Mouse (Mus musculus) G1E (cell line): ENCODE results near the gene Calhm4. TPM values are rescaled to one million over a fixed set of nuclear protein-coding genes. Genes with fewer than 3 reads are reported as not detected.
"Not testable (repeated sequence)": the region's sequence is repeated elsewhere in the genome, so short reads cannot be mapped to it uniquely, and the experiment has no call there.

Source experiments
- ATAC-seq: 2 replicates; pipeline ENCODE4 v1.8.0; 2016; ENCODE audit warnings: mild to moderate bottlenecking; ENCODE audit not compliant: insufficient number of reproducible peaks, poor library complexity, low FRiP score, severe bottlenecking; ENCODE audit errors: extremely low read depth
- DNase-seq: peaks from one replicate; pipeline ENCODE4 v3.0.0; 2012; ENCODE audit warnings: low spot score
- H3K27me3 ChIP-seq: 2 replicates; pipeline ENCODE4 v1.6.1; 2012; ENCODE audit warnings: mild to moderate bottlenecking, low read length, inconsistent platforms; ENCODE audit not compliant: insufficient read depth
- H3K36me3 ChIP-seq: replicated peaks from 2 replicates; pipeline ENCODE3; 2012; ENCODE audit warnings: mild to moderate bottlenecking, inconsistent platforms
- H3K4me1 ChIP-seq: 2 replicates; pipeline ENCODE4 v1.6.1; 2012; ENCODE audit warnings: low read depth, low read length, inconsistent platforms, mixed read lengths; ENCODE audit not compliant: insufficient read depth
- H3K4me3 ChIP-seq: 2 replicates; pipeline ENCODE4 v1.5.1; 2012; ENCODE audit warnings: low read depth, mild to moderate bottlenecking, inconsistent platforms, low read length, moderate library complexity, mixed read lengths
- H3K9me3 ChIP-seq: replicated peaks from 2 replicates; pipeline ENCODE4 v1.6.1; 2012; ENCODE audit warnings: inconsistent platforms
- CTCF ChIP-seq: IDR thresholded peaks from 2 replicates; pipeline ENCODE4 v1.5.1; 2012; ENCODE audit warnings: low read depth, low read length, inconsistent platforms, mixed read lengths
- GATA1 ChIP-seq: IDR thresholded peaks from 2 replicates; pipeline ENCODE4 v1.6.1; 2012; ENCODE audit warnings: borderline replicate concordance, low read length, inconsistent platforms, mixed read lengths
- GATA2 ChIP-seq: IDR thresholded peaks from 2 replicates; pipeline ENCODE4 v1.6.1; 2012; ENCODE audit warnings: low read depth, low read length, inconsistent platforms, borderline replicate concordance
- POLR2AphosphoS5 ChIP-seq: IDR thresholded peaks from 2 replicates; pipeline ENCODE4 v1.6.1; 2012; ENCODE audit warnings: low read depth, low read length, inconsistent platforms; ENCODE audit not compliant: insufficient replicate concordance
- TAL1 ChIP-seq: conservative IDR thresholded peaks from 2 replicates; pipeline ENCODE4 v1.6.1; 2012; ENCODE audit warnings: low read depth, low read length, inconsistent platforms, mixed read lengths
- polyA plus RNA-seq: library from polyadenylated mRNA; stranded (reverse); fragments of >175 nt; gene quantifications from 2 replicates; pipeline ENCODE4 v1.2.3, GENCODE M21; 2012
- total RNA-seq, 2 experiments: library from RNA; stranded (forward) in 1 of 2; stranded (reverse) in 1 of 2; fragments of 200-1000 nt in 1 of 2; fragments of >200 nt in 1 of 2; fragmentation: Nextera tagmentation in 1 of 2; gene quantifications; 2 replicates each; pipeline ENCODE4 v1.2.3; 2014 to 2017

The Calhm4 gene
- total and polyA plus RNA-seq, 3 experiments: 0.11 TPM; not detected in 2

DNA sequence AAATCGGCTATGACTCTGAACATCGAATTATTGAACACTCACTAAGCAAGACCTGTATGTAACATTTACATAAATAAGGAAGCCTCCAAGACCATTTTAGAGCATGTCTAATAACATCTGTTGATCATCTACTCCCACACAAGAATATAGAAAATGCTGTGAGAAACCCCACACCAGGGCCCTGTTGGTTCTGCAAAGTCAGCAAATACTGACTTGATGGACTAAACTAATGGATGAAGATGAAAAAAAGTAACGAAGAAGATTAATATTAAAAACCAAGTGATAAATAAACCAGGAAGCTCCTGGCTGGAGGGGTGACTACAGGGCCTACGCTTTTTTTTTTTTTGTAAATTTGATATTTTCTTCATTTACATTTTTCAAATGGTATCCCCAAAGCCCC is 31.5 kb downstream of the Calhm4 start:
- TF ChIP-seq POLR2AphosphoS5 (no peak), TAL1 (no peak), CTCF (no peak), GATA2 (no peak), GATA1 (no peak)
- no peaks in the 10 kb centered on the region for H3K27me3 ChIP-seq
- no peak for ATAC-seq
- DNase-seq: no peak
- peaks cover 53% of the 10 kb centered on the region for H3K36me3 ChIP-seq
- H3K4me1 ChIP-seq: peaks cover 11% of the 10 kb centered on the region
- no peak overlapping the region for H3K4me3 ChIP-seq
- H3K9me3 ChIP-seq: no peaks in the 10 kb centered on the region

DNA sequence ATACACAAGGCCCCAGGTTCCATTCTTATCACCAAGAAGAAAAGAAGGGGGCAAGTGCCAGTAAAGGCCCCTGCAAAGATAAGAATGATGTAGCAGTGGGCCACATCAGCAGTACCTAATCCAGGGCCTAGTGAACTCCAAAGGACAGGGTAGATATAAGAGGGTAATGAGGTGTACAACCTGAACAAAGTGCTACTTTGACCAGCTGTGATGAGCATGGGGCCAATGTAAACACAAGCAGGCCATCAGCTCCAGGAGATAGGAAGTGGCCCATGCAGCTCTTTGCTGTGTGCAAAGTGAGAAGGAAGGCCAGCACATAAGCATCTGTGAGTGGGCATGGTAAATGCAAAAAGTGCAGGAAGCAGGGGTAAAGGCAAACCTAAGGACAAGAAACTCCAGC is 45.7 kb downstream of the Calhm4 start:
- Histone ChIP-seq H3K9me3 (no peaks in the 10 kb centered on the region), H3K4me1 (no peaks in the 10 kb centered on the region), H3K27me3 (no peaks in the 10 kb centered on the region), H3K36me3 (peaks cover 81% of the 10 kb centered on the region), H3K4me3 (no peak overlapping the region)
- DNase-seq: no peak
- TF ChIP-seq GATA1 (no peak), GATA2 (no peak), POLR2AphosphoS5 (no peak), CTCF (no peak), TAL1 (no peak)
- no peak for ATAC-seq

DNA sequence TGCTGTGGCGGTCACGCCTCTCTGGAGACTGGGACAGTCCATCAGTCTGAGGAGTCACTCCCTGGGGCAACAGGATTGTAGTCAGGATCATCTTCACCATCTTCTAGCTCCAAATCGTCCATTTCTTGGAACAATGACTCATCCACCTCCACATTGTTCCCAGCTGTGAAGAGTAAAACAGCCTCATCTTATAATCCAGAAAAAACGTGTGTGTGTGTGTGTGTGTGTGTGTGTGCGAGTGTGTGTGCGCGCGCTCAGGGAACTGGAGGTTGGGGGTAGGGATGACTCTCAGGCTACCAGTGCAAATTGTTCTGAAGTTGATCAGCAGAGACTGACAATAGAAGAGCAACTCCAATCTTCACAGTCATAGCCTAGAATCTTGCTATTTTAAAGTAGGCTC is 47.4 kb downstream of the Calhm4 start:
- H3K4me1 ChIP-seq, DNase-seq, H3K27me3 ChIP-seq, H3K4me3 ChIP-seq, ATAC-seq, H3K9me3 ChIP-seq: not testable (repeated sequence)
- H3K36me3 ChIP-seq: peaks cover 78% of the 10 kb centered on the region

Other genes starting within 250 kb of the Calhm4 start
- gene Sult3a1, start 186.6 kb downstream of the Calhm4 start, total RNA-seq (2014; fragmentation: Nextera tagmentation): not detected in 2 replicates
- not detected in 2 replicates for gene Sult3a1, start 186.6 kb downstream of the Calhm4 start, total RNA-seq (2017)
- gene Sult3a1, start 186.6 kb downstream of the Calhm4 start, polyA plus RNA-seq: not detected in 2 replicates
- not detected in 2 replicates for gene Rsph4a, start 139.2 kb downstream of the Calhm4 start, total RNA-seq (2014; fragmentation: Nextera tagmentation)
- gene Rsph4a, start 139.2 kb downstream of the Calhm4 start, total RNA-seq (2017): 0.06 and 0.11 TPM in 2 replicates
- gene Rsph4a, start 139.2 kb downstream of the Calhm4 start, polyA plus RNA-seq: not detected in 2 replicates
- gene Zup1, start 93.0 kb downstream of the Calhm4 start, total RNA-seq (2014; fragmentation: Nextera tagmentation): 27.2 and 38.2 TPM in 2 replicates
- 20.8 and 24.6 TPM in 2 replicates for gene Zup1, start 93.0 kb downstream of the Calhm4 start, total RNA-seq (2017)
- 0.81 and 1.6 TPM in 2 replicates for gene Zup1, start 93.0 kb downstream of the Calhm4 start, polyA plus RNA-seq
- gene Rwdd1, start 24.7 kb downstream of the Calhm4 start, total RNA-seq (2014; fragmentation: Nextera tagmentation): 250 and 269 TPM in 2 replicates
- 232 and 246 TPM in 2 replicates for gene Rwdd1, start 24.7 kb downstream of the Calhm4 start, total RNA-seq (2017)
- 57.2 and 67.7 TPM in 2 replicates for gene Rwdd1, start 24.7 kb downstream of the Calhm4 start, polyA plus RNA-seq
- gene Trappc3l, start 6.7 kb downstream of the Calhm4 start, total RNA-seq (2014; fragmentation: Nextera tagmentation): not detected in 2 replicates
- gene Trappc3l, start 6.7 kb downstream of the Calhm4 start, total RNA-seq (2017): not detected in 2 replicates
- gene Trappc3l, start 6.7 kb downstream of the Calhm4 start, polyA plus RNA-seq: not detected in 2 replicates
- gene Calhm5, start 52.2 kb upstream of the Calhm4 start, total RNA-seq (2014; fragmentation: Nextera tagmentation): not detected in 2 replicates
- under 0.01 and 0.05 TPM in 2 replicates for gene Calhm5, start 52.2 kb upstream of the Calhm4 start, total RNA-seq (2017)
- not detected in 2 replicates for gene Calhm5, start 52.2 kb upstream of the Calhm4 start, polyA plus RNA-seq
- not detected in 2 replicates for gene Calhm6, start 83.7 kb upstream of the Calhm4 start, total RNA-seq (2014; fragmentation: Nextera tagmentation)
- 0.27 TPM in 1 of 2 replicates, not detected in the other for gene Calhm6, start 83.7 kb upstream of the Calhm4 start, total RNA-seq (2017)
- not detected in 2 replicates for gene Calhm6, start 83.7 kb upstream of the Calhm4 start, polyA plus RNA-seq
- not detected in 2 replicates for gene Dse, start 163.4 kb upstream of the Calhm4 start, total RNA-seq (2014; fragmentation: Nextera tagmentation)
- under 0.01 TPM in 1 of 2 replicates, not detected in the other for gene Dse, start 163.4 kb upstream of the Calhm4 start, total RNA-seq (2017)
- not detected in 2 replicates for gene Dse, start 163.4 kb upstream of the Calhm4 start, polyA plus RNA-seq
- 37.0 and 41.1 TPM in 2 replicates for gene Tspyl1, start 237.9 kb upstream of the Calhm4 start, total RNA-seq (2014; fragmentation: Nextera tagmentation)
- 40.9 and 43.5 TPM in 2 replicates for gene Tspyl1, start 237.9 kb upstream of the Calhm4 start, total RNA-seq (2017)
- 19.6 and 20.6 TPM in 2 replicates for gene Tspyl1, start 237.9 kb upstream of the Calhm4 start, polyA plus RNA-seq